Mouse (Mus musculus) embryonic stem cell, embryonic (primary cell): ENCODE measurements around the gene Gdpgp1.

Experiments used
- CTCF ChIA-PET, 4 experiments: fragments of 300-600 bp in 2 of 4; fragments of 350-600 bp in 2 of 4; sonication (Branson Sonifier 250); formaldehyde crosslinking; loops; one replicate each; lab custom pipeline; 2022; ENCODE audit warnings: inconsistent platforms in 2 of 4; lab: Charles Lee
- POLR2A ChIA-PET, 4 experiments: fragments of 300-600 bp in 2 of 4; fragments of 350-600 bp in 2 of 4; sonication (Branson Sonifier 250); formaldehyde crosslinking; loops; one replicate each; lab custom pipeline; 2022; ENCODE audit warnings: antibody characterized with exemption in 4 of 4, inconsistent platforms in 1 of 4; lab: Charles Lee

Gene Gdpgp1

GRCm38 (mm10) chr7:80232489-80233029, at the start of gene Gdpgp1, which contains the start of gene Cib1:
Gdpgp1 (plus strand) TSS chr7:80232865.
Cib1 (minus strand) TSS chr7:80232813.
- ChIA-PET CTCF (interaction anchor here in 3 of 4 experiments (0.7 to 2.0 kb wide), 21 partner anchors 13 to 154 kb away, joined by 3 to 14 read pairs (median 4); partner anchors contain the start of genes Hddc3 (in 1 of the 3), Ngrn (in 1 of the 3) and Ttll13 (in 1 of the 3)), POLR2A (interaction anchor here (0.6 to 7.0 kb wide), 106 partner anchors 7 to 514 kb away, joined by 3 to 61 read pairs (median 5); partner anchors contain the start of genes Ngrn (in 4 of the 4), Idh2 (in 3 of the 4), Ttll13 (in 3 of the 4) and Rccd1 (in 2 of the 4))

- CTCF ChIA-PET: interaction anchor here in 2 of 4 experiments (0.5 to 2.4 kb wide), 2 partner anchors 17 to 42 kb away, joined by 3 to 10 read pairs; no protein-coding TSS in a partner anchor
- POLR2A ChIA-PET: interaction anchor here in 3 of 4 experiments (0.9 to 12.1 kb wide), 10 partner anchors 9 to 55 kb away, joined by 3 to 335 read pairs (median 120); no protein-coding TSS in a partner anchor
These were observed 49.2 kb upstream of the Gdpgp1 start for GRCm38 (mm10) chr7:80183466-80183865.

- CTCF ChIA-PET: interaction anchor here in 2 of 4 experiments (0.5 to 2.4 kb wide), 3 partner anchors 16 to 57 kb away, joined by 3 to 10 read pairs (median 3); no protein-coding TSS in a partner anchor
- POLR2A ChIA-PET: interaction anchor here in 3 of 4 experiments (0.8 to 12.1 kb wide), 17 partner anchors 9 to 78 kb away, joined by 3 to 335 read pairs (median 19); partner anchors contain the start of genes Cib1 (in 2 of the 3) and Gdpgp1 (in 2 of the 3)
These were observed 48.7 kb upstream of the Gdpgp1 start for GRCm38 (mm10) chr7:80183969-80184368.

- ChIA-PET CTCF (interaction anchor here in 2 of 4 experiments (0.6 to 2.4 kb wide), 6 partner anchors 14 to 56 kb away, joined by 3 to 10 read pairs (median 4); no protein-coding TSS in a partner anchor), POLR2A (interaction anchor here (0.6 to 12.1 kb wide), 45 partner anchors 8 to 676 kb away, joined by 3 to 335 read pairs (median 7); partner anchors contain the start of genes Cib1 (in 2 of the 4), Gdpgp1 (in 2 of the 4), Ngrn (in 2 of the 4) and Idh2 (in 1 of the 4))
These were observed 48.1 kb upstream of the Gdpgp1 start for GRCm38 (mm10) chr7:80184551-80184950.

- CTCF ChIA-PET: interaction anchor here (0.8 to 2.4 kb wide), 11 partner anchors 13 to 53 kb away, joined by 3 to 10 read pairs (median 5); no protein-coding TSS in a partner anchor
- POLR2A ChIA-PET: interaction anchor here (0.6 to 12.1 kb wide), 62 partner anchors 9 to 1102 kb away, joined by 3 to 335 read pairs (median 6); partner anchors contain the start of genes Cib1 (in 3 of the 4), Gdpgp1 (in 3 of the 4), Ngrn (in 2 of the 4) and Rccd1 (in 2 of the 4)
These were observed 47.7 kb upstream of the Gdpgp1 start for GRCm38 (mm10) chr7:80184968-80185367.

GRCm38 (mm10) chr7:80186021-80186420, 46.6 kb upstream of the Gdpgp1 start:
- ChIA-PET CTCF (interaction anchor here (0.6 to 2.4 kb wide), 18 partner anchors 12 to 349 kb away, joined by 3 to 10 read pairs (median 4); partner anchors contain the start of gene Blm (in 1 of the 4)), POLR2A (interaction anchor here (0.6 to 12.1 kb wide), 83 partner anchors 8 to 961 kb away, joined by 3 to 335 read pairs (median 5); partner anchors contain the start of genes Cib1 (in 3 of the 4), Gdpgp1 (in 3 of the 4), Ngrn (in 3 of the 4) and Idh2 (in 2 of the 4))

- ChIA-PET POLR2A (interaction anchor here (0.6 to 12.1 kb wide), 64 partner anchors 8 to 657 kb away, joined by 3 to 335 read pairs (median 6); partner anchors contain the start of genes Ngrn (in 3 of the 4), Cib1 (in 2 of the 4), Gdpgp1 (in 2 of the 4) and Idh2 (in 2 of the 4)), CTCF (interaction anchor here in 3 of 4 experiments (0.8 to 2.2 kb wide), 13 partner anchors 12 to 348 kb away, joined by 3 to 9 read pairs (median 4); partner anchors contain the start of genes Blm (in 1 of the 3) and Ttll13 (in 1 of the 3))
These were observed 46.0 kb upstream of the Gdpgp1 start, which contains the start of gene Sema4b for GRCm38 (mm10) chr7:80186531-80187296. Sema4b (plus strand) TSS chr7:80186841.

GRCm38 (mm10) chr7:80187501-80187900, 45.2 kb upstream of the Gdpgp1 start:
- ChIA-PET POLR2A (interaction anchor here (0.5 to 12.1 kb wide), 45 partner anchors 10 to 831 kb away, joined by 3 to 335 read pairs (median 6); partner anchors contain the start of genes Cib1 (in 2 of the 4), Zfp710 (in 2 of the 4), Gdpgp1 (in 1 of the 4) and Idh2 (in 1 of the 4)), CTCF (interaction anchor here in 3 of 4 experiments (0.6 to 2.0 kb wide), 7 partner anchors 12 to 658 kb away, joined by 3 to 8 read pairs (median 4); no protein-coding TSS in a partner anchor)

- ChIA-PET CTCF (interaction anchor here in 3 of 4 experiments (0.6 to 2.3 kb wide), 11 partner anchors 9 to 174 kb away, joined by 3 to 12 read pairs (median 4); no protein-coding TSS in a partner anchor), POLR2A (interaction anchor here (0.6 to 12.1 kb wide), 111 partner anchors 8 to 656 kb away, joined by 3 to 335 read pairs (median 5); partner anchors contain the start of genes Cib1 (in 3 of the 4), Gdpgp1 (in 3 of the 4), Idh2 (in 3 of the 4) and Blm (in 2 of the 4))
These were observed 44.0 kb upstream of the Gdpgp1 start for GRCm38 (mm10) chr7:80188579-80189125.

GRCm38 (mm10) chr7:80189147-80189933, 43.3 kb upstream of the Gdpgp1 start:
- ChIA-PET POLR2A (interaction anchor here (0.6 to 12.1 kb wide), 107 partner anchors 9 to 655 kb away, joined by 3 to 335 read pairs (median 5); partner anchors contain the start of genes Cib1 (in 3 of the 4), Gdpgp1 (in 3 of the 4), Idh2 (in 3 of the 4) and Blm (in 2 of the 4)), CTCF (interaction anchor here in 3 of 4 experiments (0.6 to 2.3 kb wide), 8 partner anchors 8 to 135 kb away, joined by 3 to 12 read pairs (median 4); no protein-coding TSS in a partner anchor)

- ChIA-PET CTCF (interaction anchor here in 3 of 4 experiments (0.5 to 3.2 kb wide), 8 partner anchors 9 to 68 kb away, joined by 3 to 28 read pairs (median 7); no protein-coding TSS in a partner anchor), POLR2A (interaction anchor here (0.7 to 12.1 kb wide), 43 partner anchors 8 to 167 kb away, joined by 3 to 335 read pairs (median 7); partner anchors contain the start of genes Cib1 (in 2 of the 4), Gdpgp1 (in 2 of the 4), Rccd1 (in 2 of the 4) and Ngrn (in 1 of the 4))
These were observed 41.2 kb upstream of the Gdpgp1 start for GRCm38 (mm10) chr7:80191455-80191854.

- POLR2A ChIA-PET: interaction anchor here (0.6 to 12.1 kb wide), 79 partner anchors 7 to 610 kb away, joined by 3 to 335 read pairs (median 4); partner anchors contain the start of genes Cib1 (in 3 of the 4), Gdpgp1 (in 3 of the 4), Rccd1 (in 3 of the 4) and Blm (in 1 of the 4)
- CTCF ChIA-PET: interaction anchor here (0.6 to 3.2 kb wide), 12 partner anchors 8 to 464 kb away, joined by 3 to 28 read pairs (median 6); partner anchors contain the start of gene Man2a2 (in 1 of the 4)
These were observed 40.2 kb upstream of the Gdpgp1 start for GRCm38 (mm10) chr7:80192226-80193061.

- POLR2A ChIA-PET: interaction anchor here in 3 of 4 experiments (0.5 to 12.1 kb wide), 10 partner anchors 8 to 64 kb away, joined by 3 to 335 read pairs (median 25); no protein-coding TSS in a partner anchor
- CTCF ChIA-PET: no interaction called here
These were observed 38.5 kb upstream of the Gdpgp1 start for GRCm38 (mm10) chr7:80193941-80194739.
